Mouse (Mus musculus) C2C12 (cell line): Measurements from ENCODE around the gene Sept9.
A peak's percentile ranks its signal among the peaks of the same experiment; 100 is the strongest.

Experiments used
- CEBPB ChIP-seq: IDR thresholded peaks from one replicate; pipeline ENCODE4 v1.6.1; 2011; ENCODE audit warnings: low read depth, mild to moderate bottlenecking, control low read depth, moderate library complexity
- CTCF ChIP-seq: IDR thresholded peaks from one replicate; pipeline ENCODE4 v1.5.1; 2011; ENCODE audit not compliant: control insufficient read depth, insufficient read depth, insufficient read length
- FOSL1 ChIP-seq: IDR thresholded peaks from one replicate; pipeline ENCODE4 v1.8.0; 2011; ENCODE audit warnings: mild to moderate bottlenecking, low read length; ENCODE audit not compliant: poor library complexity, insufficient read depth, severe bottlenecking
- MAX ChIP-seq: IDR thresholded peaks from one replicate; pipeline ENCODE4 v1.6.1; 2011; ENCODE audit warnings: mild to moderate bottlenecking, control low read depth
- MYOD1 ChIP-seq: IDR thresholded peaks from one replicate; pipeline ENCODE4 v1.6.1; 2011; ENCODE audit warnings: low read depth; ENCODE audit not compliant: control insufficient read depth, insufficient read length
- MYOG ChIP-seq: IDR thresholded peaks from one replicate; pipeline ENCODE4 v1.6.1; 2011; ENCODE audit not compliant: control insufficient read depth, insufficient read length; ENCODE audit errors: extremely low read depth
- USF1 ChIP-seq: IDR thresholded peaks from one replicate; pipeline ENCODE4 v1.6.1; 2011; ENCODE audit warnings: low read depth, mild to moderate bottlenecking, control low read depth, moderate library complexity

- TF ChIP-seq FOSL1 (no peak), CTCF (peak; percentile 22), USF1 (no peak), CEBPB (no peak), MAX (peak; percentile 81), MYOD1 (no peak), MYOG (no peak)
These were observed 38.7 kb downstream of the Sept9 start for GRCm38 (mm10) chr11:117238169-117238568.
